Mouse (Mus musculus) stomach, embryonic 15.5 days (tissue): ENCODE data around the gene Atg16l2. TPM values are rescaled to one million over a fixed set of nuclear protein-coding genes. Genes with fewer than 3 reads are reported as not detected.

Experiments
- ATAC-seq: fragments of 200-750 bp; cut with Nextera tagmentation; 2 replicates; pipeline ENCODE4 v1.8.0; 2017; ENCODE audit warnings: low read depth, moderate number of reproducible peaks, moderate TSS enrichment; ENCODE audit not compliant: insufficient read depth, low FRiP score
- H3K27ac ChIP-seq: fragments of 300-500 bp; sonication (generic); 2 replicates; pipeline ENCODE4 v1.5.1; 2015; ENCODE audit warnings: mild to moderate bottlenecking, inconsistent platforms
- H3K27me3 ChIP-seq: fragments of 300-500 bp; sonication (generic); replicated peaks from 2 replicates; pipeline ENCODE4 v1.6.1; 2015; ENCODE audit warnings: inconsistent platforms
- H3K36me3 ChIP-seq: fragments of 300-500 bp; sonication (generic); 2 replicates; pipeline ENCODE4 v1.6.1; 2015; ENCODE audit warnings: inconsistent platforms
- H3K4me1 ChIP-seq: fragments of 300-500 bp; sonication (generic); 2 replicates; pipeline ENCODE4 v1.6.1; 2015; ENCODE audit warnings: inconsistent platforms
- H3K4me2 ChIP-seq: fragments of 300-500 bp; sonication (generic); 2 replicates; pipeline ENCODE4 v1.6.1; 2015; ENCODE audit warnings: mild to moderate bottlenecking, inconsistent platforms
- H3K4me3 ChIP-seq: fragments of 300-500 bp; sonication (generic); replicated peaks from 2 replicates; pipeline ENCODE4 v1.5.1; 2015; ENCODE audit warnings: inconsistent platforms
- H3K9ac ChIP-seq: fragments of 300-500 bp; sonication (generic); 2 replicates; pipeline ENCODE4 v1.6.1; 2015; ENCODE audit warnings: inconsistent platforms
- H3K9me3 ChIP-seq: fragments of 300-500 bp; sonication (generic); 2 replicates; pipeline ENCODE4 v1.6.1; 2016; ENCODE audit warnings: inconsistent platforms
- WGBS: fragments of 180-500 bp; shearing (Covaris S2); methylation state at CpG from one replicate; pipeline ENCODE4 v1.1.7; 2015; 5-methylcytosine and 5-hydroxymethylcytosine counted together
- polyA plus RNA-seq: library from polyadenylated mRNA; unstranded; fragments of >200 nt; fragmentation: Nextera tagmentation; extraction: Ambion mirVana; gene quantifications from 2 replicates; pipeline ENCODE4 v1.2.1, GENCODE M21; 2015

Atg16l2 gene
- polyA plus RNA-seq, 1 experiment from 2014 or later, result 16.2 TPM

DNA sequence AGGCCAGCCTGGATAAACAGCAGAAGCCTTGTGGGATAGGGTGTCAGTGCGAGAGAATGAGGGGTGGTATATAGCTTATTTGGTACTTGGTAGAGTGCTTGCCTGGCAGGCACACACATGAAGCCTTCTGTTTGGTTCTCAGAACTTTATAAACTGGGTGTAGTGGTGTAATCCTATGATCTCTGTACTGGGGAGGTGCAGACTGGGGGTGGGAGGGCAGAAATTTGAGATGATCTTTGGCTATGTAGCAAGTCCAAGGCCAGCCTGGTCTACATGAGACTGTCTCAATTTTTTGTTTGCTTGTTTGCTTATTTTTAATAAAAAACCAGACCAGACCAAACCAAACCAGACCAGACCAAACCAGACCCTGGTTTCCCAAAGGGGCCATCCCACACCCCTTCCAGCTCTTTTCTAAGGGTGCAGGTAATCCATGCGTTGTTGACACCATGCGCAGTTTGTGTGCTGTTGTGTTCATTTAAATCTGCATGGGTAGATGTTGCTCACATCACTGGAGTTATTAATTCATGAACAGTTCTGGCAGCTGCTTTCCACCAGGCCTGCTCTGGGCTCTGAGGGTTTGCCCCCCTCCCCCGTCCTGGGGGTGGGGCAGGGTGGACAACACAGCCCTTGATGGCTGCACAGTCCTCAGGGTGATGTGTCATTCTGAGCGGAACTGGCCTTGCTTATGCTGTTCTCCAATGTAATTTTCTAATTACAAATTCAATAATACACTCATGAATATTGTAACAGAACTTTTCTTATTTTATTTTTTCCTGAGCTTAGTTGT lies 30.2 kb upstream of the Atg16l2 start:
- ATAC-seq, result no peak
- H3K36me3 ChIP-seq, result 0 out of 2 replicates have a peak, but pooled peaks cover 4% of the 10 kb centered on the region

DNA sequence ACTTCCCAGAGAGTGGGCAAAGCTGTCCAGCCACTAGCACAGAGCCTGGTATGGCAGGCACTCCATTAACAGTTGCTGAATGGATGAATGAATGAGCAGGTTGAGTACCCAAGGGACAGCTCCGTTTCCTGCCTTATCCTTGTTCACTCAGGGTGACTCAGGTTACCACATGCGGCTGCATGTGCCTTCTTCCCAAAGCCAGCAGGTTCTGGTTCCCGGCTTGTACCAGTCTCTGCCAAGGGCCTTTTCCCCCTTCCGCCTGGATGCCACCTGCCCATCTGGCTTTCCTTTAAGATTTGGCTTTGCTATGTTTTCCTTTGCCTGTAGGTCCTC lies 28.8 kb upstream of the Atg16l2 start:
- Histone ChIP-seq H3K4me3 (no peak overlapping the region), H3K9ac (no peak overlapping the region), H3K9me3 (no peaks in the 10 kb centered on the region), H3K36me3 (0 out of 2 replicates have a peak, but pooled peaks cover 4% of the 10 kb centered on the region), H3K4me1 (peaks cover 33% of the 10 kb centered on the region), H3K27me3 (no peaks in the 10 kb centered on the region), H3K27ac (no peak overlapping the region), H3K4me2 (no peak overlapping the region)
- WGBS, result 85% methylated on average over 4 of the region's 4 CpGs
- no peak for ATAC-seq

More for the DNA sequence above, 30.2 kb upstream of the Atg16l2 start:
- Histone ChIP-seq H3K9me3 (no peaks in the 10 kb centered on the region), H3K27me3 (no peaks in the 10 kb centered on the region), H3K4me1 (peaks cover 33% of the 10 kb centered on the region), H3K27ac (no peak overlapping the region), H3K4me3 (no peak overlapping the region), H3K4me2 (no peak overlapping the region), H3K9ac (no peak overlapping the region)
- 87% methylated on average over 5 of the region's 5 CpGs for WGBS

DNA sequence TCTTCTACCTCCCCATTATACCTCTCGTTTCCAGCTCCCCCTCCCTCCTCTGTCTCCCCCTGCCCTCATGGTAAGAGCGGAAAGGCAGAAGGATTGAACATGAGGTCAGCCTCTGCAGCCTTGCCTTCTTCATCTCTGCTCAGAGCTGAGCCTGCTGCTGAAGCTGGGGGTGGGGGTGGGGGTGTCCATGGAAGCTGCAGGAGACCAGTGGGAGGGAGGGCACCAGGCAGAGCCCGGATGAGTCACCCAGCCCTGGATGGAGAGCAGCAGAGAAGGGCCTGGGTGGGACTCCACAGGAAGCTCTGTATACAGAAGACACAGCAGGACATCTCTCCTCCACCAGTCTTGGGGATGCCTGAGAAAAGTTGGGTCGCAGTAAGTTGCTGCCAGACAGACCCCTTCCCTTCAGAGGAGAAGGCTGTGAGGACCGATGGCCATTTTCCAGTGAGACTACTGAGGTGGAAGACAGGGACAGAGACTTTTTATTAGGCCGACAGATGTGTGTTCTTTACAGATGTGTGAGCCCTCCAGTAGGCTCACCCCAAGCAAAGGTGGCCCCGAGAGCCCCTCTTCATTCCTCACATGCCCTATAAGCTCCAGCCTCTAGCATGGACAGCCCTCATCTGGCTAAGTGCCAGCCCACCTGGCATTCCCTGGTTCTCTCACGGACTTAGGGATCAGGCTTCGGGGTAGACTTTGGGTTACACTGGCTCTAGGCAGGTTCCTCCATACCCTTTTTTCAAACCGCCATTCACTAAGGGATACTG lies 28.2 kb upstream of the Atg16l2 start:
- 66% methylated on average over 10 of the region's 10 CpGs for WGBS
- H3K27me3 ChIP-seq, result no peaks in the 10 kb centered on the region
- H3K36me3 ChIP-seq, result 0 out of 2 replicates have a peak, but pooled peaks cover 4% of the 10 kb centered on the region
- no peaks in the 10 kb centered on the region for H3K9me3 ChIP-seq
- peak; percentile 18; the same call in 1 of the 2 replicates for ATAC-seq
- peaks cover 33% of the 10 kb centered on the region for H3K4me1 ChIP-seq
- H3K4me3 ChIP-seq, result no peak overlapping the region
- H3K27ac ChIP-seq, result no peak overlapping the region
- no peak overlapping the region for H3K9ac ChIP-seq
- no peak overlapping the region for H3K4me2 ChIP-seq

DNA sequence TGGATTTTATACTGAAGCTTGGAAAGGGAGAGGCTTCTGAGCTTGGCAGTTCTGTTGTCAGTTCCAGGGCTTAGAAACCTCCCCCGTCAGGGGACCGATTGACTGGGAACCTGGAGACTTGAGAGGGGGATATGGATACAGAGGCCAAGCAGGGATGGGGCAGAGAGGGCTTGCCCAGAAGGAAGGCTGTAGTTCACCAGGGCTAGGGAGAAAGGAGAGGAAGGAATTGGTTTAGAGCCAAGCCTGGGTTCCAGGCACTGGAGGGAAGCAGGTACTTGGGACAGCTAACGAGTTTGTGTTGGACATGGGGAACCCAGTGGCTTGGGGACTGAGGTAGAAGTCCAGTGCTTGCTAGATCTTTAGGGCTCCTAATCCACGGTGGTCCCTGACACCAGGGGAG lies 27.6 kb upstream of the Atg16l2 start:
- peaks cover 33% of the 10 kb centered on the region; the same call in 1 of the 2 replicates for H3K4me1 ChIP-seq
- no peak overlapping the region for H3K4me2 ChIP-seq
- ATAC-seq, result no peak
- H3K9ac ChIP-seq, result no peak overlapping the region
- H3K27me3 ChIP-seq, result no peaks in the 10 kb centered on the region
- H3K36me3 ChIP-seq, result 0 out of 2 replicates have a peak, but pooled peaks cover 4% of the 10 kb centered on the region
- H3K9me3 ChIP-seq, result no peaks in the 10 kb centered on the region
- H3K4me3 ChIP-seq, result no peak overlapping the region
- no peak overlapping the region for H3K27ac ChIP-seq
- 71% methylated on average over 4 of the region's 4 CpGs for WGBS

DNA sequence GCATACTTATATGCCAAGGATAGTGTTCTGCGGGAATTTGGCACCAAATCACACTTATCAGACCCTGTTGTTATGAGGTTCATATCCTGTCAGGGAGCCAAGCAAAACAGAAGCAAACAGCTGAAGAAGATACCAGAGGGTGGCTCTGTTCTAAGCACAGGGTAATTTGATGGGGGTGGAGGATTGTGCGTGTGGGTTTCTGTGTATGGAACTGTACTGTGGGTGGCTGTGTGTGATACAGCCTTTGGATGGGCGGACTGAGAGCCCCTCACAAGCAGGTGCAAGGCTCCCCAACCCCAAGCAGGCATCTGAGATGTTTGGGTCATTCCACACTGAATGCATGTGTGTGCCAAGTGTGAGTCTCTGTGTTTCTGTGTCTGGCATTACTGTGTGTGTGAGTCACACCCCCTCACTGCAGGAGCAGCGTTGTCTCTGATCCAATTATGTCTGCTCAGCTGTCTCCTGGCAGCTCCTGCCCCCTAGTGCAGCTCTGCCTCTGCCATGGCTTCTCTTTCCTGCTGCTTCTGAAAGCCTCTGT lies 26.6 kb upstream of the Atg16l2 start:
- no peaks in the 10 kb centered on the region for H3K27me3 ChIP-seq
- peak overlapping the region; percentile 16; the same call in 1 of the 2 replicates for H3K27ac ChIP-seq
- H3K36me3 ChIP-seq, result 0 out of 2 replicates have a peak, but pooled peaks cover 4% of the 10 kb centered on the region
- no peaks in the 10 kb centered on the region for H3K9me3 ChIP-seq
- H3K4me3 ChIP-seq, result no peak overlapping the region
- peaks cover 40% of the 10 kb centered on the region; the same call in 1 of the 2 replicates for H3K4me1 ChIP-seq
- no peak overlapping the region for H3K9ac ChIP-seq
- WGBS, result 67% methylated on average over 4 of the region's 4 CpGs
- no peak for ATAC-seq
- H3K4me2 ChIP-seq, result no peak overlapping the region

DNA sequence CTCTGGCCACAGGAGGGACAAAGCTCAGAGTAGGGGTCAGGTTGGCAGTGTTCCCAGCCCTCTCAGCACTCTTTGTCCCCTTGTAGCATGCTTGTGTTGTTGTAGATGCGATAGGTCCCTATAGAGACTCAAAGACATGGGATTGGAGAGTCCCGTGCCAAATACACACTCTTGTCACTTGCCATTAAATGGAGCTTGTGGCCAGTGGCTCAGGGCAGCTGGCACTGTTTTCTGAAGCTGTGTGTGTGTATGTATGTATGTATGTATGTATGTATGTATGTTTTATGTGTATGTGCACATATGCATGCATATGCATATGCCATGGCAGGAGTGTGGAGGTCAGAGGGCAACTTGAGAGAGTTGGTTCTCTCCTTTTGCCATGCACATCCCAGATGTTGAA lies 25.7 kb upstream of the Atg16l2 start:
- Histone ChIP-seq H3K4me2 (no peak overlapping the region), H3K27me3 (no peaks in the 10 kb centered on the region), H3K27ac (no peak overlapping the region), H3K4me1 (peaks cover 44% of the 10 kb centered on the region; the same call in 1 of the 2 replicates), H3K36me3 (0 out of 2 replicates have a peak, but pooled peaks cover 4% of the 10 kb centered on the region), H3K4me3 (no peak overlapping the region), H3K9ac (no peak overlapping the region), H3K9me3 (no peaks in the 10 kb centered on the region)
- no peak for ATAC-seq
- WGBS, result 86% methylated on average over 2 of the region's 2 CpGs

DNA sequence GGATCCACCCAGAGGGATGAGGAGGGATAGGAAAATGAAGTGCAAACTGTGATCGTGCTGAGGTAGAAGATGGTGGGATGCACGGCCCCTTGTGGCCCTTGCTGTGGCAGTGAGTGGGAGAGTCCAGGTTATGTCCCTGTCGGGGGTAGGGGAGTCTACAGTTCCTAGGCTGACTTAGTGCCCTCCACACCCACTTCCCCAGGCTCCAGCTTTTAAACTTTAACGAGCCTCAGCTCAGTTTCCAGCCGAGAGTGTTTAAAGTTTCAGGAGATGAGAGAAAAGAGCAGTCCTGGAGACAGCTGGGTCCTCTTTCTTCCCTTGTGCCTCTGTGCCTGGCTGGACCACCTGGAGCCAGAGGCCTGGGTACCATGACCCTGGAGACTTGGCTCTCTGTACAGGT lies 25.2 kb upstream of the Atg16l2 start:
- Histone ChIP-seq H3K4me1 (peaks cover 44% of the 10 kb centered on the region; the same call in 1 of the 2 replicates), H3K9ac (no peak overlapping the region), H3K36me3 (0 out of 2 replicates have a peak, but pooled peaks cover 4% of the 10 kb centered on the region), H3K27ac (no peak overlapping the region), H3K9me3 (no peaks in the 10 kb centered on the region), H3K4me2 (peak overlapping the region; percentile 13; the same call in 1 of the 2 replicates), H3K4me3 (no peak overlapping the region), H3K27me3 (no peaks in the 10 kb centered on the region)
- 60% methylated on average over 5 of the region's 5 CpGs for WGBS
- ATAC-seq, result no peak

DNA sequence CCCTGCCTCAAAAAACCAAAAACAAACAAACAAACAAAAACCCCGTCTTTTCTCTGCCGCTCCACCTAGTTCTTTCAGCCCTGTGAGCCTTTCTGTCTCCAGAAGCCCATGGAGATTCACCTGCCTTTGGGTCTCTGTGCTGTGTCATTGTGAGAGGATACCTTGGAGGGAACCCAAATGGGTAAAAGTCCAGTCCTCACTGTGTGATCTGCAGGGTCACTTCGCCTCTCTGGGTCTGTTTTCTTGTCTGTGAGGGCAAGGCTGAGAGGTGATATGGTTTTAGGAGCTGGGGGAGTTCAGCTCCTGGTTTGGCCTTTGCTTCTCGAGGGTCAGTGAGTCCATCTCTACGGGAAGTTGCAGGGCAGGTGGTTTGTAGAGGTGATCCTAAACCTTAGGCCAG lies 24.0 kb upstream of the Atg16l2 start:
- Histone ChIP-seq H3K4me2 (0 out of 2 replicates have a peak overlapping the region, but pooled peaks have one; percentile 2), H3K4me3 (no peak overlapping the region)
- WGBS, result 67% methylated on average over 5 of the region's 5 CpGs

DNA sequence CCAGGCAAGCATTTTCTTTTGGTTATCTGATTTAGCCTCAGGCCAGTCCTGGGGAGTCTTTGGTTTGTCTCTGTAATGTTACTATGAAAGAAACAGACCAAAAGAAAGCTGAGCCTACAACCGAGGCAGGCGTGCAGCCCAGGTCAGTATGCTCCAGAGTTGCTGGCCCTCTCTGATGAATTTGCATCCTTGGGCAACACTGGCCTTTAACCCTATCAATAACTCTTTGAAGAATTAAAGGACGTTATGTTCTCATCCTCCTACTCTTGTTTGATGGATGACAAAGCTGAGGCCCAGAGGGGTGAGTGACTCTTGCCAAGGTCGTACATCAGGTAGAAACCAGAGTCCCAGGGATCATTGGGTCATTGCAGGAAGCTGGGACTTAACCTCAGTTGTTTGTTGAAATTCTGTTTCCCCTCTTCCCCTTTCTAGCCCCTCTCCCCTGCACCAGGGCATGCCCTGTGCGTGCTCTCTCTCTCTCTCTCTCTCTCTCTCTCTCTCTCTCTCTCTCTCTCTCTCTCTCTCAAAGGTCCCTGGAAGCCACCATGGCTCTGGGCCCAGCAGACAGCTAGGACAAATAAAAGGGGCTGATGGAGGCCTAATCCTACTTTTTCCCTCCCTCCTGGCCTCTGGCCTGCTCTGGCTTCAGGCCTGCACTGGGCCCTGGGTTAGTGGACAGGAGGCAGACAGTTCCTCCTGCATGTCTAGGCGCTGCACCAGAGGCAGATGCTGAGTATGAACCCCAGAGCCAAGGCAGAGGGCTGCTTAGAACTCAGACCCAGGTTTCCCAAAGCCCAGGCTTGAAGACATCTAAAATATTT lies 22.3 kb upstream of the Atg16l2 start:
- Histone ChIP-seq H3K9ac (no peak overlapping the region), H3K4me2 (peak overlapping the region; percentile 94), H3K4me1 (peaks cover 42% of the 10 kb centered on the region), H3K9me3 (no peaks in the 10 kb centered on the region), H3K27ac (peak overlapping the region; percentile 61; the same call in 1 of the 2 replicates), H3K27me3 (no peaks in the 10 kb centered on the region), H3K4me3 (peak overlapping the region; percentile 80; the same call in 1 of the 2 replicates), H3K36me3 (0 out of 2 replicates have a peak, but pooled peaks cover 4% of the 10 kb centered on the region)
- 42% methylated on average over 6 of the region's 6 CpGs for WGBS
- no peak for ATAC-seq

More for the DNA sequence above, 24.0 kb upstream of the Atg16l2 start:
- ATAC-seq, result no peak
- Histone ChIP-seq H3K36me3 (0 out of 2 replicates have a peak, but pooled peaks cover 4% of the 10 kb centered on the region), H3K27me3 (no peaks in the 10 kb centered on the region), H3K9me3 (no peaks in the 10 kb centered on the region), H3K4me1 (peaks cover 44% of the 10 kb centered on the region; the same call in 1 of the 2 replicates), H3K27ac (no peak overlapping the region), H3K9ac (no peak overlapping the region)

DNA sequence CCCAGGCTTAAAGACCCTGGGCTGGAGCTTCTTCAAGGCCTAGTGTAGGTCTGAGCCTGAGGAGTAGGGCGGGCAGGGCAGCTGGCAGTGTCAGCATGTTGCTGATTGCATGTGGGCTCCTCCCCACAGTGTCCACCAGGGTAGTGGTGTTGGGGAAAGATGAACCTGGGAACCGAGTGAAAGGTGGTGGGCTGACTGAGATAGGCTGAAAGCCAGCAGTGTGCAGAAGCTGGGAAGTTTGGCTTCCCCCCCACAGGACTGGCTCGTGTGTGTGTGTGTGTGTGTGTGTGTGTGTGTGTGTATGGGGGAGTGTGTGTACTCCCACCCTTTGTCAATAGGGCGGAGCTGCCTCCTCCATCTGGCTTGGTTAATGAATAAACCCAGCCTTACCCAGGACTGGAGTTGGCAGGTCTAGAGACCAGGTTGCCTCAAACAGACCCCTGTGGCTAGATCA lies 21.1 kb upstream of the Atg16l2 start:
- Histone ChIP-seq H3K27ac (peak overlapping the region; percentile 95), H3K4me3 (peak overlapping the region; percentile 80), H3K36me3 (no peaks in the 10 kb centered on the region), H3K4me2 (peak overlapping the region; percentile 94), H3K4me1 (peaks cover 33% of the 10 kb centered on the region), H3K9me3 (no peaks in the 10 kb centered on the region), H3K27me3 (no peaks in the 10 kb centered on the region), H3K9ac (no peak overlapping the region)
- ATAC-seq, result peak; percentile 77
- WGBS, result 52% methylated on average over 4 of the region's 4 CpGs
